Mouse (Mus musculus): ENCODE measurements at regions not wholly inside any gene's neighbourhood (a gene's known extent, or its start where the extent isn't known, plus 50 kb on each side); places are given as distances from the start of the nearest gene placed in this dataset.

DNA sequence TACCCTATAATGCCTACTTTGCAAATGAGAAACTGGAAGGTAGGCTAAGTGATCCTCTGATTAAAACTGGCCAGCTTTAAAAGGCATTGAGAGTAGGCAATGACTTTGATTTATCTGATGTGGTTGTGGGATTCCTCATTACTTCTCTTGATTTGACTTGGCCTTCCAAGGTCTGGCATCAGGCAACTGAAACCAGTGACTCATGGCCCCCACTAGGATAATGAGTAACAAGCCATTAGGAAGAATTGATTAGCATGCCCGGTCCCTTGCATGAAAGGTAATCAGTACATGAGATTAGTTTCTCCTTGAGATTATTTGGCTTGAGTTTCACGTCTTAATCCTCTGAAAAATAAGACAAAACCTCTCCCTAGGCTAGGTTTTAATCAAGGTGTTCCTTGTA lies 56.8 kb upstream of the Magi1 start:
- TF ChIP-seq POLR2A (IDR thresholded peaks at IDR 0.05; ENCODE audit: borderline replicate concordance, control insufficient read depth, low read depth, low read length) (no peak), CTCF (IDR thresholded peaks at IDR 0.05; ENCODE audit: control insufficient read depth, insufficient read depth, low read length) (no peak)

Data from bone marrow, adult 2 months (tissue).